Mouse (Mus musculus) heart, adult 2 months (tissue): ENCODE measurements around the gene Tjp1. TPM values are rescaled to one million over a fixed set of nuclear protein-coding genes. Genes with fewer than 3 reads are reported as not detected.

Experiments
- DNase-seq, 2 experiments: peaks; one replicate each; pipeline ENCODE4 v3.0.0; 2021
- H3K27ac ChIP-seq: fragments of 200-600 bp; 2 replicates; pipeline ENCODE4 v1.8.1; 2022
- H3K27me3 ChIP-seq: fragments of 200-500 bp; 2 replicates; pipeline ENCODE4 v1.6.1; 2012; ENCODE audit warnings: mild to moderate bottlenecking, low read length, inconsistent platforms, mixed read lengths; ENCODE audit not compliant: control insufficient read depth, insufficient read depth
- H3K36me3 ChIP-seq: fragments of 200-500 bp; 2 replicates; pipeline ENCODE4 v1.6.1; 2012; ENCODE audit warnings: low read length, inconsistent platforms; ENCODE audit not compliant: control insufficient read depth, insufficient read depth
- H3K4me1 ChIP-seq: fragments of 200-500 bp; 2 replicates; pipeline ENCODE4 v1.6.1; 2011; ENCODE audit warnings: low read length; ENCODE audit not compliant: control insufficient read depth, insufficient read depth
- H3K4me3 ChIP-seq: fragments of 200-600 bp; 2 replicates; pipeline ENCODE4 v1.8.1; 2022
- H3K79me2 ChIP-seq: fragments of 200-500 bp; replicated peaks from 2 replicates; pipeline ENCODE4 v1.6.1; 2012; ENCODE audit warnings: mild to moderate bottlenecking, inconsistent platforms, low read length, moderate library complexity, mixed read lengths; ENCODE audit not compliant: control insufficient read depth, insufficient read depth
- H3K9ac ChIP-seq: fragments of 200-500 bp; 2 replicates; pipeline ENCODE4 v1.6.1; 2012; ENCODE audit warnings: low read depth, mild to moderate bottlenecking, control low read depth, inconsistent platforms, low read length, mixed read lengths
- CTCF ChIP-seq: fragments of 200-600 bp; IDR thresholded peaks from 2 replicates; pipeline ENCODE4 v1.8.1; 2022; ENCODE audit warnings: antibody characterized with exemption, mild to moderate bottlenecking, moderate library complexity
- EP300 ChIP-seq: fragments of 200-500 bp; IDR thresholded peaks from 2 replicates; pipeline ENCODE4 v1.6.1; 2011; ENCODE audit warnings: low read depth, low read length, control low read depth; ENCODE audit not compliant: insufficient read depth
- POLR2A ChIP-seq: fragments of 200-500 bp; IDR thresholded peaks from 2 replicates; pipeline ENCODE4 v1.6.1; 2011; ENCODE audit warnings: mild to moderate bottlenecking, low read depth, low read length, control low read depth; ENCODE audit not compliant: insufficient read depth
- WGBS: fragments of 180-500 bp; shearing (Covaris S2); methylation state at CpG from one replicate; pipeline ENCODE4 v1.1.7; 2018; 5-methylcytosine and 5-hydroxymethylcytosine counted together
- intact Hi-C: fragments of 180-260 bp; cut with DNase I; formaldehyde crosslinking; loops from one replicate; pipeline ENCODE4 v1.15.1; 2025
- polyA plus RNA-seq: library from polyadenylated mRNA; depleted of rRNA; stranded (reverse); fragments of >200 nt; gene quantifications from 2 replicates; pipeline ENCODE4 v1.2.3, GENCODE M21; 2012
- total RNA-seq, 2 experiments: library from RNA; stranded (reverse); gene quantifications; 2 replicates each; pipeline ENCODE4 v1.2.3; 2021

Tjp1 gene
- total and polyA plus RNA-seq, 3 experiments, result 21.7 to 99.7 (median 87.9) TPM

GRCm38 (mm10) chr7:65532689-65533088 lies 5.1 kb upstream of the Tjp1 start:
- no peak overlapping the region for H3K9ac ChIP-seq
- no peak overlapping the region for H3K4me3 ChIP-seq
- no peak for DNase-seq
- no peaks in the 10 kb centered on the region for H3K4me1 ChIP-seq
- intact Hi-C loops, result no loop called here
- WGBS, result 66% methylated on average over 4 of the region's 4 CpGs
- H3K79me2 ChIP-seq, result no peaks in the 10 kb centered on the region
- no peak for TF ChIP-seq EP300
- TF ChIP-seq CTCF, result no peak
- TF ChIP-seq POLR2A, result no peak
- H3K36me3 ChIP-seq, result no peaks in the 10 kb centered on the region
- H3K27me3 ChIP-seq, result peaks cover under 1% of the 10 kb centered on the region
- no peak overlapping the region for H3K27ac ChIP-seq

GRCm38 (mm10) chr7:65523116-65523515 lies 4.5 kb downstream of the Tjp1 start:
- Histone ChIP-seq H3K79me2 (no peaks in the 10 kb centered on the region), H3K27me3 (peaks cover 9% of the 10 kb centered on the region), H3K4me3 (no peak overlapping the region), H3K27ac (no peak overlapping the region), H3K4me1 (no peaks in the 10 kb centered on the region), H3K9ac (no peak overlapping the region), H3K36me3 (no peaks in the 10 kb centered on the region)
- TF ChIP-seq POLR2A (no peak), CTCF (no peak), EP300 (no peak)
- DNase-seq, result no peak
- intact Hi-C loops, result no loop called here
- 84% methylated on average over 4 of the region's 4 CpGs for WGBS

- Histone ChIP-seq H3K27me3 (peaks cover 6% of the 10 kb centered on the region), H3K4me1 (no peaks in the 10 kb centered on the region), H3K27ac (no peak overlapping the region), H3K36me3 (no peaks in the 10 kb centered on the region), H3K79me2 (no peaks in the 10 kb centered on the region), H3K9ac (no peak overlapping the region), H3K4me3 (no peak overlapping the region)
- no peak for TF ChIP-seq POLR2A
- TF ChIP-seq EP300, result no peak
- no peak for TF ChIP-seq CTCF
- WGBS, result 50% methylated on average over 12 of the region's 12 CpGs
- no peak for DNase-seq
- intact Hi-C loops, result no loop called here
These were observed 5.1 kb downstream of the Tjp1 start for GRCm38 (mm10) chr7:65522490-65522889.

GRCm38 (mm10) chr7:65520622-65521021 lies 7.0 kb downstream of the Tjp1 start:
- no peak for DNase-seq
- no peaks in the 10 kb centered on the region for H3K79me2 ChIP-seq
- 92% methylated on average over 8 of the region's 8 CpGs for WGBS
- no peaks in the 10 kb centered on the region for H3K36me3 ChIP-seq
- H3K27ac ChIP-seq, result no peak overlapping the region
- H3K27me3 ChIP-seq, result no peaks in the 10 kb centered on the region
- no peak overlapping the region for H3K4me3 ChIP-seq
- no peaks in the 10 kb centered on the region for H3K4me1 ChIP-seq
- intact Hi-C loops, result no loop called here
- no peak overlapping the region for H3K9ac ChIP-seq
- TF ChIP-seq CTCF, result no peak
- no peak for TF ChIP-seq EP300
- TF ChIP-seq POLR2A, result no peak

GRCm38 (mm10) chr7:65519788-65520563 lies 7.6 kb downstream of the Tjp1 start:
- H3K9ac ChIP-seq, result no peak overlapping the region
- H3K27ac ChIP-seq, result no peak overlapping the region
- no peaks in the 10 kb centered on the region for H3K4me1 ChIP-seq
- 40% methylated on average over 12 of the region's 12 CpGs for WGBS
- intact Hi-C loops, result loop anchor here (1.0 to 10.0 kb wide), 2 partner anchors 203 to 285 kb away; no protein-coding TSS in a partner anchor
- no peaks in the 10 kb centered on the region for H3K79me2 ChIP-seq
- peak; percentile 53 to 77 for DNase-seq
- no peaks in the 10 kb centered on the region for H3K27me3 ChIP-seq
- no peak overlapping the region for H3K4me3 ChIP-seq
- no peaks in the 10 kb centered on the region for H3K36me3 ChIP-seq
- no peak; the same call in none of the 2 replicates for TF ChIP-seq CTCF
- TF ChIP-seq EP300, result 0 out of 2 replicates have a peak, but pooled peaks have one; percentile 51
- no peak for TF ChIP-seq POLR2A

GRCm38 (mm10) chr7:65516903-65517302 lies 10.7 kb downstream of the Tjp1 start:
- no peak for TF ChIP-seq CTCF
- no peak for TF ChIP-seq POLR2A
- no peak for TF ChIP-seq EP300
- WGBS, result 56% methylated on average over 8 of the region's 8 CpGs
- H3K27me3 ChIP-seq, result no peaks in the 10 kb centered on the region
- no peaks in the 10 kb centered on the region for H3K4me1 ChIP-seq
- H3K36me3 ChIP-seq, result no peaks in the 10 kb centered on the region
- no peak overlapping the region for H3K27ac ChIP-seq
- H3K4me3 ChIP-seq, result no peak overlapping the region
- H3K79me2 ChIP-seq, result no peaks in the 10 kb centered on the region
- DNase-seq, result no peak
- intact Hi-C loops, result loop anchor here (10.0 kb wide), 1 partner anchor 282 kb away; no protein-coding TSS in a partner anchor
- H3K9ac ChIP-seq, result no peak overlapping the region
